Mouse (Mus musculus): ENCODE results near the gene Gm21783.
"Not testable (repeated sequence)": the region's sequence is repeated elsewhere in the genome, so short reads cannot be mapped to it uniquely, and the experiment has no call there.

DNA sequence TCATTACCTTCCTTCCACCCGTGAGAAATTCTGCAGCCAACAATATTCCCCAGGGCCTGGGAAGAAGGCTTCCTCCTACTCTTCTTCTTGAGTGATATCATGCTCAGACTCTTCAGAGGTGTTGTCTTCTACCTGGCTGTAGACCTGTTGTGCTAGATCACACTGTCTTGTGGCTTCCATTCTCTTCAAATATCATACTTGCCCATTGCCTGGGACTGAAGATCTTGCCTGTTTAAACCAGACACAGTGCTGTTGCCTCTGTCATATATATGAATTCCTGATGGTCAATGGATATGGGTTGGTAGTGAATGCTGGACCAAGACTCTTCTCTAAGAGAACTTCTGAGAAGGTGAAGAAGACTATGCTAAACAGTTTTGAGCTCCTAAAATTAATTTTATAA is at the start of gene Gm21783:
- TF ChIP-seq CTCF, POLR2A (IDR thresholded peaks at IDR 0.05; ENCODE audit: extremely low read depth, insufficient read depth, low read length): not testable (repeated sequence)

Data from cortical plate, adult 2 months (tissue).